Mouse (Mus musculus): Measurements from ENCODE around the gene Swap70. TPM values are rescaled to one million over a fixed set of nuclear protein-coding genes. Genes with fewer than 3 reads are reported as not detected.

Gene Swap70
- total and polyA plus RNA-seq, 2 experiments, result 2.8 to 9.7 TPM

DNA sequence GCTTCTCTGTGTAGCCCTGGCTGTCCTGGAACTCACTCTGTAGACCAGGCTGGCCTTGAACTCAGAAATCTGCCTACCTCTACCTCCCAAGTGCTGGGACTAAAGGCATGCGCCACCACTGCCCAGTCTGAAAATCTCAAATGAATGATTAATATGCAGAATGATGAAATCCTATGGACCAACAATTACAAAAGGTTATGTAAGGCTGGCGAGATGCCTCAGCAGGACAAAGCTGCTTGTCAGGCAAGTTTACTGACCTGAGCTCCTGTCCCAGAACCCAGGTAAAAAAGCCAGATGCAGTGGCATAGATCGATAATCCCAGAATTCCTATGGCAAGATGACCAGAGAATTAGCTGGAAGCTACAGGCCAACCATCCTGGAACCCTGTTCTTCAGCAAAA is 28.3 kb upstream of the Swap70 start:
- WGBS, result 26% methylated on average over 3 of the region's 3 CpGs

DNA sequence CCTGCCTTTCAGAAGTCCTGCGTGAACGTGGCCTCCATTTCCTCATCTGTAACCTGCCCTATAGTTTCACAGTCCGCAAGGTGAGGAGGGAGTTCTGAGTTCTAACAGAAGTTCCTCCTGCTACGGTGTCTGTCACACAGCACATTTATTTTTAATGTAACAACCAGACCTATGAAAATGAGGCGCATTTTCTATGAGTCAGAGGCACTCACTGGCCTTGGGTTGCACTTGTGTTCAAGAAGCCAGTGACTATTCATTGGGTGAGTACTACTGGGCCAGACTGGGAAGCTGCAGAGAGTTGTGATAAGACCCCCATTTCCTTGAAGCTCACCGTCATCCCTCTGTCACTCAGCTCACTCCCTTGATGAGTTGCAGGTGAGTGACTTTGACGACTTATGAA is 24.3 kb upstream of the Swap70 start:
- Histone ChIP-seq H3K4me3 (ENCODE audit: insufficient read depth, low read depth, low read length) (no peak overlapping the region), H3K9ac (ENCODE audit: low read depth, low read length) (no peak overlapping the region), H3K27ac (replicated peaks; ENCODE audit: insufficient read depth, low read depth, low read length) (no peak overlapping the region), H3K27me3 (ENCODE audit: control insufficient read depth, insufficient read depth, low read length) (no peaks in the 10 kb centered on the region), H3K79me2 (ENCODE audit: control insufficient read depth, insufficient read depth, low read length) (no peaks in the 10 kb centered on the region), H3K4me1 (ENCODE audit: control insufficient read depth, insufficient read depth, low read length) (no peaks in the 10 kb centered on the region), H3K36me3 (ENCODE audit: control insufficient read depth, insufficient read depth, low read length) (no peaks in the 10 kb centered on the region)
- WGBS, result 88% methylated on average over 7 of the region's 7 CpGs
- TF ChIP-seq CTCF (IDR thresholded peaks at IDR 0.05; ENCODE audit: low read depth, low read length) (no peak), POLR2A (IDR thresholded peaks at IDR 0.05; ENCODE audit: extremely low read depth, insufficient read depth, low read length) (no peak)
- no peak for DNase-seq (ENCODE audit: extremely low read depth, low read depth, low spot score)

More for the DNA sequence above, 28.3 kb upstream of the Swap70 start:
- no peak overlapping the region for H3K4me3 ChIP-seq (ENCODE audit: insufficient read depth, low read depth, low read length)
- no peak overlapping the region for H3K27ac ChIP-seq (replicated peaks; ENCODE audit: insufficient read depth, low read depth, low read length)
- peaks cover 5% of the 10 kb centered on the region for H3K4me1 ChIP-seq (ENCODE audit: control insufficient read depth, insufficient read depth, low read length)
- H3K27me3 ChIP-seq (ENCODE audit: control insufficient read depth, insufficient read depth, low read length), result no peaks in the 10 kb centered on the region
- no peak for TF ChIP-seq CTCF (IDR thresholded peaks at IDR 0.05; ENCODE audit: low read depth, low read length)
- TF ChIP-seq POLR2A (IDR thresholded peaks at IDR 0.05; ENCODE audit: extremely low read depth, insufficient read depth, low read length), result no peak
- H3K79me2 ChIP-seq (ENCODE audit: control insufficient read depth, insufficient read depth, low read length), result no peaks in the 10 kb centered on the region
- peak; percentile 93 for DNase-seq (ENCODE audit: extremely low read depth, low read depth, low spot score)
- H3K36me3 ChIP-seq (ENCODE audit: control insufficient read depth, insufficient read depth, low read length), result no peaks in the 10 kb centered on the region
- H3K9ac ChIP-seq (ENCODE audit: low read depth, low read length), result no peak overlapping the region

DNA sequence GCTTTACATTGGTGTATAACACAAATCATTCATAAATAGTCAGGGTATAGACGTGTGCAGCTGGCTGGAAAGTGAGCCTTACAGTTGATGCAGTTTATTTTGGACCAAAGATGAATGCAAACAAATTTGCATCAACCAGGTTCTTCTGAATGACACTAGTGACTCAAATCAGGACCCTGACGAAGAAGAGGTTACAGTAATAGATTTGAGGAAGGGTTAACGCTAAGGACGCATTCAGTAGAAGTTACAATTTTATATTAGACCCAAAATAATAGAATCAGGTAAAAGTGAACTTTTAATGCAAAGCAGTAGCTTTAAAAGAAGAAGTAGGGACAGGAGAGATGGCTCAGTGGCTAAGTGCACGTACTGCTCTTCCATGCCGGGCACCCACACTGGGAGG is 19.6 kb upstream of the Swap70 start:
- TF ChIP-seq POLR2A (IDR thresholded peaks at IDR 0.05; ENCODE audit: extremely low read depth, insufficient read depth, low read length) (no peak), CTCF (IDR thresholded peaks at IDR 0.05; ENCODE audit: low read depth, low read length) (no peak)
- Histone ChIP-seq H3K4me1 (ENCODE audit: control insufficient read depth, insufficient read depth, low read length) (no peaks in the 10 kb centered on the region), H3K27me3 (ENCODE audit: control insufficient read depth, insufficient read depth, low read length) (no peaks in the 10 kb centered on the region), H3K27ac (replicated peaks; ENCODE audit: insufficient read depth, low read depth, low read length) (no peak overlapping the region), H3K36me3 (ENCODE audit: control insufficient read depth, insufficient read depth, low read length) (no peaks in the 10 kb centered on the region), H3K4me3 (ENCODE audit: insufficient read depth, low read depth, low read length) (no peak overlapping the region), H3K79me2 (ENCODE audit: control insufficient read depth, insufficient read depth, low read length) (no peaks in the 10 kb centered on the region), H3K9ac (ENCODE audit: low read depth, low read length) (no peak overlapping the region)
- DNase-seq (ENCODE audit: extremely low read depth, low read depth, low spot score), result no peak
- WGBS, result 96% methylated on average over 6 of the region's 6 CpGs

DNA sequence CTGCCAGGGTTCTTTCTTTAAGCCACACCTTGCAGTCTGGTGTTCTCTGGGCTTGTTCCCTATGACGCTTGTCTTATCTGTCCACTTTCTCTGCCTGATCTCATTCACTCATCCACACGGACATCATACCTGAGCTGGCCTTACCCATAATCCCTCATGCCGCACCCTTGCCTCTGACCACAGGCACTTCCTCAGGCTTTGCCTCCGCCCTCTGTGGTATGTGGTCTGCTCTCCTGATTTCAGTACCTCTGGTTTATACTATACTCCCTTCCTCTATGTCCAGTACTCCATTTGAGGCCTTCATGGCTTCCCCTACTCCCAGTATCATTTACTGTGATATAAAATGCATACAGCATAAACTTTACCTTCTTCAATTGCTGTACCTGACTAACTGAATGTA is 17.3 kb upstream of the Swap70 start:
- H3K36me3 ChIP-seq (ENCODE audit: control insufficient read depth, insufficient read depth, low read length), result no peaks in the 10 kb centered on the region
- no peaks in the 10 kb centered on the region for H3K4me1 ChIP-seq (ENCODE audit: control insufficient read depth, insufficient read depth, low read length)
- no peaks in the 10 kb centered on the region for H3K27me3 ChIP-seq (ENCODE audit: control insufficient read depth, insufficient read depth, low read length)
- no peaks in the 10 kb centered on the region for H3K79me2 ChIP-seq (ENCODE audit: control insufficient read depth, insufficient read depth, low read length)
- H3K9ac ChIP-seq (ENCODE audit: low read depth, low read length), result no peak overlapping the region
- no peak for TF ChIP-seq POLR2A (IDR thresholded peaks at IDR 0.05; ENCODE audit: extremely low read depth, insufficient read depth, low read length)
- no peak for TF ChIP-seq CTCF (IDR thresholded peaks at IDR 0.05; ENCODE audit: low read depth, low read length)
- no peak for DNase-seq (ENCODE audit: extremely low read depth, low read depth, low spot score)
- no peak overlapping the region for H3K27ac ChIP-seq (replicated peaks; ENCODE audit: insufficient read depth, low read depth, low read length)
- no peak overlapping the region for H3K4me3 ChIP-seq (ENCODE audit: insufficient read depth, low read depth, low read length)
- WGBS, result 94% methylated on average over 4 of the region's 4 CpGs

DNA sequence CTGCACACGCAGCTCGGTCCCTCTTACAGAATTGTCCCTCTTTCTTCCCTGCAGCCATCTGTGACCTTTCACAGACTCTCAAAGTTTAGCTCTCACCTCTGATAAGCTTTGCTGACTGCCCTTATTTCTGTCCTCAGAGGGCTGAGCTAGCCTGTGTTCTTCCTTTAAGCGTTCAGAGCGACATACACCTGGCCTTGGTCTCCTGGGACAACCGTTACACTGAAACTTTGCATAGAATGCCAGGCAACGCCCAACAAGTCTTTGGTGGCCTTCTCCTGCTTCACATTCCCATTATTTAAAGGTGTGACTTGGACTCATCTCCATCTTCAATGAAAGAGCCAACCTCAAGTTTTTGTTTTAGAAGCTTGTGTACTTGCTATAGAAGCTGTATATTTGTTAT is 13.2 kb upstream of the Swap70 start:
- Histone ChIP-seq H3K27me3 (ENCODE audit: control insufficient read depth, insufficient read depth, low read length) (no peaks in the 10 kb centered on the region), H3K9ac (ENCODE audit: low read depth, low read length) (no peak overlapping the region), H3K79me2 (ENCODE audit: control insufficient read depth, insufficient read depth, low read length) (no peaks in the 10 kb centered on the region), H3K36me3 (ENCODE audit: control insufficient read depth, insufficient read depth, low read length) (no peaks in the 10 kb centered on the region), H3K27ac (replicated peaks; ENCODE audit: insufficient read depth, low read depth, low read length) (no peak overlapping the region), H3K4me1 (ENCODE audit: control insufficient read depth, insufficient read depth, low read length) (no peaks in the 10 kb centered on the region), H3K4me3 (ENCODE audit: insufficient read depth, low read depth, low read length) (no peak overlapping the region)
- WGBS, result 94% methylated on average over 6 of the region's 6 CpGs
- DNase-seq (ENCODE audit: extremely low read depth, low read depth, low spot score), result no peak
- TF ChIP-seq POLR2A (IDR thresholded peaks at IDR 0.05; ENCODE audit: extremely low read depth, insufficient read depth, low read length), result no peak
- TF ChIP-seq CTCF (IDR thresholded peaks at IDR 0.05; ENCODE audit: low read depth, low read length), result no peak

DNA sequence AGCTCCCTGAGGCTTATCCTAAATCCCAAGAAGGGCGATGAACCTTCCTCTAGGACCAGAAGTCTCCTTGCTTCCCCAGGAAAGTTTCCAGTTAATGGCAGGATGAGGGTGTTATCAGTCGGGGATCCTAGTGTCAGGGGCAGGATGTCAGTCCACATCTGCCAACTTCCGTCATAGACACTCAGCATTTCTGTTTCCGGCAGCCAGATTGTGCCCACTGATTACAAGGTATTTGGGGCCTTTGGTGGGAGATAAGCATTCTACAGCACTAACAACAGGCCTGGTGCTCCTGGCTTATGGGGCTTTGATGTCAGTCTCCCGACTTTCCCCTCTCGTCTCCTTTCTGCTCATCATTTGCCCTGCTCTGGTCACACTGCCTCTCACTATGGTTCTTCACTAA is 12.1 kb upstream of the Swap70 start:
- Histone ChIP-seq H3K4me3 (ENCODE audit: insufficient read depth, low read depth, low read length) (no peak overlapping the region), H3K27ac (replicated peaks; ENCODE audit: insufficient read depth, low read depth, low read length) (no peak overlapping the region), H3K36me3 (ENCODE audit: control insufficient read depth, insufficient read depth, low read length) (no peaks in the 10 kb centered on the region), H3K4me1 (ENCODE audit: control insufficient read depth, insufficient read depth, low read length) (no peaks in the 10 kb centered on the region), H3K9ac (ENCODE audit: low read depth, low read length) (no peak overlapping the region), H3K27me3 (ENCODE audit: control insufficient read depth, insufficient read depth, low read length) (no peaks in the 10 kb centered on the region), H3K79me2 (ENCODE audit: control insufficient read depth, insufficient read depth, low read length) (no peaks in the 10 kb centered on the region)
- TF ChIP-seq CTCF (IDR thresholded peaks at IDR 0.05; ENCODE audit: low read depth, low read length) (no peak), POLR2A (IDR thresholded peaks at IDR 0.05; ENCODE audit: extremely low read depth, insufficient read depth, low read length) (no peak)
- WGBS, result 85% methylated on average over 6 of the region's 6 CpGs
- no peak for DNase-seq (ENCODE audit: extremely low read depth, low read depth, low spot score)

Measured in liver, adult 2 months (tissue).